Mouse (Mus musculus) gastrocnemius, adult 18-20 months (tissue): ENCODE data around the gene Gm8165. TPM values are rescaled to one million over a fixed set of nuclear protein-coding genes. Genes with fewer than 3 reads are reported as not detected.
"Not testable (repeated sequence)": the region's sequence is repeated elsewhere in the genome, so short reads cannot be mapped to it uniquely, and the experiment has no call there.

Source experiments
- DNase-seq: peaks from one replicate; pipeline ENCODE4 v3.0.0; 2021; ENCODE audit warnings: low spot score
- long read RNA-seq, 2 experiments: library from polyadenylated mRNA; stranded (forward); transcript quantifications; one replicate each; pipeline ENCODE4 v2.0.0; 2021
- total RNA-seq, 2 experiments: library from RNA; stranded (reverse); gene quantifications; 2 replicates each; pipeline ENCODE4 v1.2.3; 2021

The Gm8165 gene
- total RNA-seq: not detected
- long read RNA-seq, experiment 1: 0 reads
- long read RNA-seq, experiment 2: 0 reads

DNA sequence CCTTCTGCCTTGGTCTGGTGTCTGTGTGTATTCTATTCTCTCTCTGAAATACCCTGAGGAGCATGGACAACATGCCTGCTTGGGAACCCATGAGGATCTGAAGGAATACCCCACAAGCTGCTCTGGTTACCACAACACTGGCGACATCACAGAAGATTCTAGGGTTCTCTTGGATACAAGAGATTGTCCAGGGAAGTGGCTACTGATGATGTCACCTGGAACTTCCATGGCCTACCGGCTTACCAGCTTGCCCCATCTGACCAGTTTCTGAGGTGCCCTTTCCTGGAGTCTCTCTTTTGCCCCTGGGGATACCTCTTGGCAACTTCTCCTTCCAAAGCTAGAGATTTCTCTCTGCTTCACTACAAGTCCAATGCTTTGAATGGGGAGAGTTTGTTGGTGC is at the start of gene Gm8165:
Gene Gm8165 (minus strand): TSS at position 101 of the 400 bp plus-strand sequence.
- not testable (repeated sequence) for DNase-seq

DNA sequence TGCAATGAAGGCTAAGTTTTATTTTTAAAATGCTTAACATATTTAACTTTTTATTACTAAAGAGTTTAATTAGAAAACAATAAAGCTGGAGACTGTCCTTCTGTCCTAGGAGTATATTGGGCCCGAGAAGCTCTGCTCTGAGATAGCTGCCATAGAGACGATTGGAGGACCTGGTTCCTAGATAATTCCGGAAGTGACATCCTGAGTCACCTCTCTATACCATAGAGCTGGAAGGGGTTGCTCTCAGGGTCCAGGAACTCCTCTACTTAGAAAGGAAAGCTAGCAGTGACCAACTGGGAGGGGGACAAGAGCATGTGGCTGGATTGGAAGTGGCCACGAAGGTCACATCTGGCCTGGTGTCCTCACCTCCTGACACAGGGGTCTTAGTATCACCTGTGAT is 20.6 kb upstream of the Gm8165 start, which contains the start of gene Gm7324:
Gene Gm7324 (plus strand): TSS at position 208 of the 400 bp plus-strand sequence.
- DNase-seq: not testable (repeated sequence)

Other genes with a start within 250 kb of the Gm8165 start
- not detected for gene Gm5799, start 133.6 kb downstream of the Gm8165 start, total RNA-seq
- not detected for gene Gm17654, start 98.1 kb downstream of the Gm8165 start, total RNA-seq
- gene Gm10375, start 69.2 kb downstream of the Gm8165 start, total RNA-seq: not detected
- under 1 TPM; 0.24 to 0.25 TPM for gene Gm7324, start 20.6 kb upstream of the Gm8165 start, total RNA-seq
- not detected for gene Gm16506, start 50.3 kb upstream of the Gm8165 start, total RNA-seq
- not detected for gene Gm6526, start 70.7 kb upstream of the Gm8165 start, total RNA-seq
- gene Gm8180, start 107.5 kb upstream of the Gm8165 start, total RNA-seq: not detected
- gene Ear1, start 198.3 kb upstream of the Gm8165 start, total RNA-seq: not detected
- gene Ear10, start 246.4 kb upstream of the Gm8165 start, total RNA-seq: not detected
- gene Gm8113, start 248.2 kb upstream of the Gm8165 start, total RNA-seq: under 1 TPM; 0.11 to 0.50 TPM